Mouse (Mus musculus) heart, embryonic 10.5 days (tissue): Measurements from ENCODE around the gene Helq. TPM values are rescaled to one million over a fixed set of nuclear protein-coding genes. Genes with fewer than 3 reads are reported as not detected.

Experiments used
- DNase-seq: peaks from one replicate; pipeline ENCODE4 v3.0.0-alpha.2; 2017; ENCODE audit warnings: low spot score
- H3K27ac ChIP-seq: fragments of 300-500 bp; sonication (generic); 2 replicates; pipeline ENCODE4 v1.5.1; 2016; ENCODE audit warnings: mild to moderate bottlenecking
- H3K27me3 ChIP-seq: fragments of 300-500 bp; sonication (generic); 2 replicates; pipeline ENCODE4 v1.6.1; 2016; ENCODE audit warnings: mild to moderate bottlenecking; ENCODE audit not compliant: poor library complexity, insufficient read depth, severe bottlenecking
- H3K36me3 ChIP-seq: fragments of 300-500 bp; sonication (generic); 2 replicates; pipeline ENCODE4 v1.6.1; 2016; ENCODE audit warnings: mild to moderate bottlenecking, moderate library complexity
- H3K4me1 ChIP-seq: fragments of 300-500 bp; sonication (generic); 2 replicates; pipeline ENCODE4 v1.6.1; 2016; ENCODE audit warnings: mild to moderate bottlenecking
- H3K4me3 ChIP-seq: fragments of 300-500 bp; sonication (generic); 2 replicates; pipeline ENCODE4 v1.5.1; 2016; ENCODE audit warnings: mild to moderate bottlenecking, moderate library complexity
- H3K9me3 ChIP-seq: fragments of 300-500 bp; sonication (generic); 2 replicates; pipeline ENCODE4 v1.6.1; 2016; ENCODE audit warnings: mild to moderate bottlenecking, moderate library complexity
- WGBS: fragments of 180-500 bp; shearing (Covaris S2); methylation state at CpG from one replicate; pipeline ENCODE4 v1.1.7; 2016; 5-methylcytosine and 5-hydroxymethylcytosine counted together
- polyA plus RNA-seq: library from polyadenylated mRNA; unstranded; fragments of >200 nt; fragmentation: Nextera tagmentation; extraction: Ambion mirVana; gene quantifications from 2 replicates; pipeline ENCODE4 v1.2.1, GENCODE M21; 2016

Gene Helq
- 16.5 and 17.7 TPM in 2 replicates for polyA plus RNA-seq

GRCm38 (mm10) chr5:100798165-100798860, at the start of gene Helq, which contains the start of gene Mrps18c:
TSS of gene Helq (minus strand) at chr5:100798598.
TSS of gene Mrps18c (plus strand) at chr5:100798627.
- Histone ChIP-seq H3K27ac (peak within 1 kb of the TSS; percentile 86), H3K36me3 (peaks cover 40% of the 10 kb centered on the region), H3K4me3 (peak within 1 kb of the TSS; percentile 85), H3K9me3 (no peaks in the 10 kb centered on the region), H3K27me3 (no peaks in the 10 kb centered on the region), H3K4me1 (peaks cover 9% of the 10 kb centered on the region)
- under 1% methylated on average over 67 of the region's 67 CpGs for WGBS
- DNase-seq: peak; percentile 97

- Histone ChIP-seq H3K27me3 (peaks cover 17% of the 10 kb centered on the region), H3K9me3 (no peaks in the 10 kb centered on the region), H3K36me3 (peaks cover 8% of the 10 kb centered on the region; the same call in 1 of the 2 replicates), H3K4me3 (peak overlapping the region; percentile 89), H3K4me1 (peaks cover 21% of the 10 kb centered on the region; the same call in 1 of the 2 replicates), H3K27ac (0 out of 2 replicates have a peak overlapping the region, but pooled peaks have one; percentile 88)
- no peak for DNase-seq
- WGBS: 6% methylated on average over 2 of the region's 2 CpGs
Measured at GRCm38 (mm10) chr5:100847143-100847542, 48.7 kb upstream of the Helq start.

- peak overlapping the region; percentile 88 for H3K27ac ChIP-seq
- 1% methylated on average over 22 of the region's 22 CpGs for WGBS
Measured at GRCm38 (mm10) chr5:100846599-100846920, 48.2 kb upstream of the Helq start.

GRCm38 (mm10) chr5:100845848-100846598, 47.6 kb upstream of the Helq start:
- Histone ChIP-seq H3K27me3 (peaks cover 17% of the 10 kb centered on the region), H3K9me3 (no peaks in the 10 kb centered on the region), H3K36me3 (peaks cover 8% of the 10 kb centered on the region; the same call in 1 of the 2 replicates), H3K27ac (peak overlapping the region; percentile 88), H3K4me3 (peak overlapping the region; percentile 89), H3K4me1 (peaks cover 21% of the 10 kb centered on the region; the same call in 1 of the 2 replicates)
- WGBS: under 1% methylated on average over 50 of the region's 52 CpGs
- DNase-seq: peak; percentile 87

More at GRCm38 (mm10) chr5:100846599-100846920, 48.2 kb upstream of the Helq start:
- no peak for DNase-seq
- Histone ChIP-seq H3K36me3 (peaks cover 8% of the 10 kb centered on the region; the same call in 1 of the 2 replicates), H3K27me3 (peaks cover 17% of the 10 kb centered on the region), H3K9me3 (no peaks in the 10 kb centered on the region), H3K4me3 (peak overlapping the region; percentile 89), H3K4me1 (peaks cover 21% of the 10 kb centered on the region; the same call in 1 of the 2 replicates)

GRCm38 (mm10) chr5:100845485-100845847, 47.1 kb upstream of the Helq start, which contains the start of gene Gpat3:
TSS of gene Gpat3 (plus strand) at chr5:100845713.
- H3K27me3 ChIP-seq: peaks cover 17% of the 10 kb centered on the region
- peak within 1 kb of the TSS; percentile 88 for H3K27ac ChIP-seq
- no peaks in the 10 kb centered on the region for H3K9me3 ChIP-seq
- peaks cover 8% of the 10 kb centered on the region; the same call in 1 of the 2 replicates for H3K36me3 ChIP-seq
- under 1% methylated on average over 16 of the region's 16 CpGs for WGBS
- DNase-seq: no peak
- H3K4me3 ChIP-seq: peak within 1 kb of the TSS; percentile 89
- peaks cover 21% of the 10 kb centered on the region; the same call in 1 of the 2 replicates for H3K4me1 ChIP-seq

GRCm38 (mm10) chr5:100844485-100844884, 46.1 kb upstream of the Helq start:
- H3K27ac ChIP-seq: no peak overlapping the region

GRCm38 (mm10) chr5:100837907-100838306, 39.5 kb upstream of the Helq start:
- Histone ChIP-seq H3K4me3 (no peak overlapping the region), H3K27me3 (no peaks in the 10 kb centered on the region), H3K27ac (no peak overlapping the region), H3K4me1 (peaks cover 15% of the 10 kb centered on the region; the same call in 1 of the 2 replicates), H3K36me3 (0 out of 2 replicates have a peak, but pooled peaks cover 3% of the 10 kb centered on the region), H3K9me3 (no peaks in the 10 kb centered on the region)
- DNase-seq: peak; percentile 93
- 29% methylated on average over 7 of the region's 7 CpGs for WGBS

More at GRCm38 (mm10) chr5:100844485-100844884, 46.1 kb upstream of the Helq start:
- 51% methylated on average over 3 of the region's 3 CpGs for WGBS
- H3K36me3 ChIP-seq: peaks cover 7% of the 10 kb centered on the region; the same call in 1 of the 2 replicates
- peaks cover 21% of the 10 kb centered on the region; the same call in 1 of the 2 replicates for H3K4me1 ChIP-seq
- peak overlapping the region; percentile 89; the same call in 1 of the 2 replicates for H3K4me3 ChIP-seq
- DNase-seq: no peak
- peaks cover 17% of the 10 kb centered on the region for H3K27me3 ChIP-seq
- no peaks in the 10 kb centered on the region for H3K9me3 ChIP-seq

GRCm38 (mm10) chr5:100835862-100836538, 37.6 kb upstream of the Helq start:
- Histone ChIP-seq H3K36me3 (no peaks in the 10 kb centered on the region), H3K9me3 (no peaks in the 10 kb centered on the region), H3K4me1 (peaks cover 15% of the 10 kb centered on the region; the same call in 1 of the 2 replicates), H3K27ac (0 out of 2 replicates have a peak overlapping the region, but pooled peaks have one; percentile 13), H3K27me3 (no peaks in the 10 kb centered on the region), H3K4me3 (no peak overlapping the region)
- no peak for DNase-seq
- 55% methylated on average over 9 of the region's 9 CpGs for whole genome bisulfite sequencing

- H3K27me3 ChIP-seq: no peaks in the 10 kb centered on the region
- peaks cover 15% of the 10 kb centered on the region; the same call in 1 of the 2 replicates for H3K4me1 ChIP-seq
- H3K27ac ChIP-seq: no peak overlapping the region
- H3K36me3 ChIP-seq: no peaks in the 10 kb centered on the region
- no peaks in the 10 kb centered on the region for H3K9me3 ChIP-seq
- no peak overlapping the region for H3K4me3 ChIP-seq
- no peak for DNase-seq
- 77% methylated on average over 2 of the region's 2 CpGs for WGBS
Measured at GRCm38 (mm10) chr5:100833841-100834240, 35.4 kb upstream of the Helq start.

- H3K4me3 ChIP-seq: no peak overlapping the region
- no peaks in the 10 kb centered on the region for H3K36me3 ChIP-seq
- H3K4me1 ChIP-seq: peaks cover 9% of the 10 kb centered on the region; the same call in 1 of the 2 replicates
- DNase-seq: no peak
- no peaks in the 10 kb centered on the region for H3K9me3 ChIP-seq
- H3K27ac ChIP-seq: no peak overlapping the region
- no peaks in the 10 kb centered on the region for H3K27me3 ChIP-seq
- 77% methylated on average over 3 of the region's 3 CpGs for WGBS
Measured at GRCm38 (mm10) chr5:100832680-100833079, 34.3 kb upstream of the Helq start.

- 88% methylated on average over 3 of the region's 3 CpGs for WGBS
- Histone ChIP-seq H3K36me3 (no peaks in the 10 kb centered on the region), H3K4me3 (no peak overlapping the region), H3K9me3 (no peaks in the 10 kb centered on the region), H3K27me3 (no peaks in the 10 kb centered on the region), H3K27ac (no peak overlapping the region), H3K4me1 (no peaks in the 10 kb centered on the region)
- no peak for DNase-seq
Measured at GRCm38 (mm10) chr5:100828701-100829100, 30.3 kb upstream of the Helq start.

- Histone ChIP-seq H3K27ac (no peak overlapping the region), H3K27me3 (no peaks in the 10 kb centered on the region), H3K4me3 (no peak overlapping the region), H3K9me3 (no peaks in the 10 kb centered on the region), H3K4me1 (no peaks in the 10 kb centered on the region), H3K36me3 (no peaks in the 10 kb centered on the region)
- peak; percentile 54 for DNase-seq
- WGBS: 70% methylated on average over 7 of the region's 7 CpGs
Measured at GRCm38 (mm10) chr5:100826531-100826930, 28.1 kb upstream of the Helq start.
